Mouse (Mus musculus) retina, embryonic 14.5 days (tissue): Measurements from ENCODE around the gene Trdn.

ENCODE experiments used
- DNase-seq: peaks from one replicate; pipeline ENCODE4 v3.0.0-alpha.2; 2015; ENCODE audit warnings: low spot score

Trdn gene

DNA sequence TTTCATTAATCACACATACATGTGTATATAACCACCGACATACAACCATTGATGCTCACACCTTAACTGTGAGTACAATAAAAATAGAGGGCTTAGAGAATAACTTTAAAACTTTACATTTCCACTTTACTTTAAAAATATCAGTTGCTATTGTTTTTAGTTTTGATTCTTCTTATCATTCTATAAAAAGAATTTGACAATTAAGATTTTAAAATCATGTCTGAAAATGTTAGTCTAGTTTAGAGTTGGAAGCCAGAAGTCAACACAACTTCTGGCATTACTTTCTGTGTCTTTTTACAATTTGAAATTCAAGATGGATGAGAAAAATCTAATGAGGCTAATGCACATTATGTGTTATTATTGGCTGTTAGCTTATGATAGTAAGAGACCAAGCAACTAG lies at the start of gene Trdn:
Gene Trdn (plus strand): TSS at position 301 of the 400 bp plus-strand sequence.
- no peak for DNase-seq

DNA sequence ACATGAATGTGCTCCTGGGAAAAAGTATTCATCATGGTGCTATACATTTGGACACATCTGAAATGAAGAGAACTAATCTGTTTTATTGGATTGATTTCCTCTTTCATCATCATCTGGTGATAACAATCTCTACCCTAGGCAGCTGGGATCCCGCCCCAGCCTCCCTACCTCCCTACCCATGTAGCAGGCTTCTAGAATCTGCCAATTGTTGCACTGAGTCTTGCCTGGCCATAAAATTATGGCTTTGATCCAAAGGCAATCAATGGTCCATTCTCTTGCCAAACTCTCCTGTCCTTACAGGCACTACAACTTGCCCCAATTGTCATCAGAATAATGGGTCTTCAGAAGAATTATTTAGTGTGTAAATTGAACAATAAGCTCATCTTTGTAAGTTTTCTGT lies 19.6 kb upstream of the Trdn start:
- DNase-seq: no peak

DNA sequence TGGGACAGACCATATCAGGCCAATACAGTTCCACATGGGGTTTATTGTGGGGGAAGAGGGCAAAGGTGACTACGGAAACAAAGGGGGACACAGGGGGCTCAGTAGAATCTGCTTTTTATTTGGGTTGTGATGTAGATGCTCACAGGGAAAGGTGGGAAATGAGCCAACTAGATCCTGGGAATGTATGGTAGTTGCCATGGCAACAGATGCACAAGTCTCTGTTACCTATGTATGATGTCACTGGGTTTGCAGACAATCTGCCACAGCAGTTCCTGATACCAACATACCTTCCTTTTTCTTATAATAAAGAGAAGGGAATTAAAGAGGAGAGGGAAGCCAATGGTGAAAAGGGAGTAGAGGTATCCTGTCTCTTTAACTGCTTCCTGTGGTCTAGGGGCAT lies 14.8 kb upstream of the Trdn start:
- DNase-seq: no peak

DNA sequence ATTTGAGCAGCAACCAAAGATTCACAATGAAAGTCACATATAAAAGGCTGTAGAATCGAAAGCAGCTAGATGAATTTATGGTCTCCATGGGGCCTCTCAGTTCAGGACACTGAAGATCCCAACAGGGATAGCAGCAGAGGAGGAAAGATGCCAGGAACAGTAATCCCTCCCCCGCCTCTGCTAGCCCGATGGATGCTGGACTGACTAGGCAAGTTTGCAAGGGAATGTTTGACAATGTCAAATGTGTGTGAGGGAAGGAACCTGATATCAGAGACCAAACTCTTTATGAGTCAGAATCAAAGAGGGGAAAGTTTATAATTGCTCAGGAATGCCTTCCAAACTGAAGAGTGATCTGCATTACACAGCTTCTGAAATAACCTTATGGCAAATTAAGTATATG lies 7.2 kb upstream of the Trdn start:
- DNase-seq: no peak

DNA sequence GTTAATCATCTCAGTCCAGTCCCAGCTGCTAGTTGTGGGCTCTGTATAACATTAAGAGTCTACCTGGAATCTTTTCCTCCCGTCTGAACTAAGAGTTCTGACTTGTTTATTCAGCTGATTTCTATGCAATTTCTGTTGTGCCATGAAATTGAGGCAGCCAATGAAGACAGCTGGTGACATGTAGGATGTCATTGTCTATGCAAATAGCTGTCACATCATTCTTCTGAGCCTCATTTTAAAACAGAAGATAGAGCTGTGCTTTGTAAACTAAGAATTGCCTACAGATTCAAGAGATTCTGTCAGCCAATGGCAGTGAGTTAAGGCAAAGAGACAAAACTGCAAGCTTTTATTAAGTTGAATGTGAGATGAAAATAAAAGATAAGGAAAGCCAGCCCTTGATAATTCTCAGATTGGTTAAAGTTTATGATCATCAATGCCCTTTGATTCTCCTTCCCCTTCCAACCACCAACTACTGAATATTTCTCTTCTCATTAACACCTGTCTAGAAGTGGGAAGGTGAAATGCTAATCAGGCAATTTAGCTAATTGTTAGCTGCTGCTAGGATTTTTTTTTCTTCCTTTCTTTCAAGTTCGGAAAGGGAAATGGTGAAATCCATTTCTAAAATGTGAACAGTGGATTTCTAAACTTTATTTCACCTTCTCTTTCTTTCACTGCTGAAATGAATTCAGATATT lies 1.9 kb downstream of the Trdn start:
- DNase-seq: no peak

DNA sequence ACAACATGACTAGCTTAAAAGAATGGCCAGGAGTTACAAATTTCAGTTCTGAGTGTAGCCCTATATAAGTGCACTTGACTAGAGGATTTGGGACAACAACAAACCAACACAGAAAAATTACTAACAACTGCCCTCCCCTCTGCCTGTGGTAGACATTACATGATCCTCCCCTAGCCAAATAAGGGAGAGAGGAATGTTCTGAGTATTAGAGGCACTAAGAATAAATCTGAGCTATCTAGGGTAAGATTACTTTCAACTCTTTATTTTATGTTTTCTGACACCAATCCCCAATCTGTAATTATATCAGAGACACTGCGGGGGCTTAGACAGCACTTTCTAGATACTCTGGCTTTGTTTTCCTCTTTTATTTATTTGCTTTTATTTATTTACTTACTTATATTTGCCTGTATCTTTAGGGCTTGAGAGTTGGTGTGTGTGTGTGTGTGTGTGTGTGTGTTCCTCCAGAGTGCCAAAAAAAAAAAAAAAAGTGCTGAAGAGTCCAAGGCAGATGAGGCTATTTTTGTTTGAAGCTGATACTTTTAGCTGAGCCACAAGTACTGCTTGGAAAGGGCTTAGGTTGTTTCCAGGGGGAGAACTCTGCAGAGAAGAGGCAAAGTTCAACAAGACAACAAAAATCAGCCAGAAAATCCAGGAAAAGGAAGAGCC lies 2.7 kb downstream of the Trdn start:
- no peak for DNase-seq

DNA sequence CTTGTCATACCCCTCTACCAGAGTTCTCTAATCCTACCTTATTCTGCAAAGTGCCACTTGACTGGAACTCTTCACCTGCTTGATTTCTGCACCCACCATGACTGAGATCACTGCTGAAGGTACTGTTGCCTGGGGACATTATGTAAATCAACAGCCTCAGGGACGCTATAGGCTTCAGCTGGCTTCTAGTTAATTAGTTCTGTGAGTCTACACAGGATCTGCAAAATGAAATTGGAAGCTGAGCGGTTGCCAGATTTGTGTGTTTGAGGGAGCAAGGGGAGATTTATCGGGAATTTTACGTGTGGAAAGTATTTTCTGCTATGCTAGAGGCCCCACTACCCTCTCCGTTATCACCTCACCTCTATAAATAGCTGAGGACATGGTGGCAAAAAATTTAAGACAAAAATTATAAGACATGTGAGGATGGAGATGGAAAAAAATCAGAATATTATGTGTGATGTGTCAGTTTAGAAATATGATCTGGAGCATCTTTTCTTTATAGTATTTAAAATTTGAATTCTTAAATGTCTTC lies 3.3 kb downstream of the Trdn start:
- DNase-seq: no peak

DNA sequence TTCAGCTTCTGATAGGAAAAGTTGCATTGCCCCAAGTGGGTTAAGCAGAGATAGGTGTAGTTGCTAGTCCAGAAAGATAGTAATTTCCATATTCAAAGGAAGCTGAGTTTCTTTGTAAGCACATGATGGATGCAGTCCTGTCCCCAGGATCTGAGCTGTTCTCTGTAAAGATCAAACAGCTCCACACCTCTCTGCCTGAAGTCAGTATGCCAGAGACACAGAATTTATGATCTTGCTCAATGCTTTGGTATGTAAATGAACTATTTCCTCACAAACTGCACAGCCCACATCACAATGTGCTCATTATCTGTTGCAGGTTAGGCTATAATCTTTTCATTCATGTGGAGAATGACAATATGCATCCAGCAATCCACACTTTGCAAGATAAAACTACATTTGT lies 8.0 kb downstream of the Trdn start:
- no peak for DNase-seq

DNA sequence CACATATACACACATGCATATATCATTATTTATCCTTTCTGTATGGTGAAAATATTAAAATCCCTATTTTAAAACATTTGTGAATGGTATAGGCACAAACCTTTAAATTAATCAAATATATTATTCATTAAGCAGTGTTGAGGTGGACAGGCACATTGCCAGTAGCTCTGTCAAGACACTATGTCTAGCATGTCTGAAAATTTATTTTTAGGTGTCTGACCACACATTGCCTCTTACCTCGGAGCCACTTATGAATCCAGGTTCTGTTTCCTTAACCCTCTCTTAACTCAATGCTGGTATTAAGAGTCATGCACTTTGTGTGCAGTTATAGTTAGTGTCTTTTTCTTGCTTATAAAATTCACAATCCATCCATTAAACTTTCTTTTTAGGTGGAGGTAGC lies 12.0 kb downstream of the Trdn start:
- DNase-seq: no peak

DNA sequence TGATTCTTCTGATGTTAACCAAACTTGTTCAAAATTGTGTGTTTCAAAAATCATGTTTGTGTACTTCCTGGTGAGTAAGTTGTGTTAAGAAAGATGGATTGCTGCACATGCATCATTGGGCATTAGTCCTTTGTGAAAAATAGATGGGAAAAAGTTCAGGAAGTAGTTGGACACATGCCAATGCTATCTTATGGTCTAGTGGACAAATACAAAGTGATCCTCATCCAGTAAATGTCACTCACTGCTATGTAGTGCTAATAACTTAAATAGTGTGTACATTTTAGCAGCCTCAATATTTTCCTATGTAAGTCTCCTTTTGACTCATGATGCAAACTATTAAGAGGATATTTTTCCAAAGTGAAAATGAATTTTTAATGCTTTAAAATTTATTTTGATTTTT lies 27.6 kb downstream of the Trdn start:
- DNase-seq: peak; percentile 80

DNA sequence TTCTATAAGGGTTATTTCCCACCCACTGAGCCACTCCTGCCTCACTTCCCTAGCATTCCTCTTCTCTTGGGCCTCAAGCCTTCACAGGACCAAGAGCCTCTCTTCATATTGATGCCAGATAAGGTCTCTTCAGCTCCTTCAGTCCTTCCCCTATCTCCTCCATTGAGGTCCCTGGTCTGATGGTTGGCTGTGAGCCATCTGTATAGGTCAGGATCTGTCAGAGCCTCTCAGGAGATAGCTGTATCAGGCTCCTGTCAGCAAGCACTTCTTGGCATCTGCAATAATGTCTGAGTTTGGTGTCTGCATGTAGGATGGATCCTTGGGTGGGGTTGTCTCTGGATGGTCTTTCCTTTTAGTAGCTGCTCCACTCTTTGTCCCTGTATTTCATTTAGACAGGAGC lies 42.7 kb downstream of the Trdn start:
- no peak for DNase-seq

DNA sequence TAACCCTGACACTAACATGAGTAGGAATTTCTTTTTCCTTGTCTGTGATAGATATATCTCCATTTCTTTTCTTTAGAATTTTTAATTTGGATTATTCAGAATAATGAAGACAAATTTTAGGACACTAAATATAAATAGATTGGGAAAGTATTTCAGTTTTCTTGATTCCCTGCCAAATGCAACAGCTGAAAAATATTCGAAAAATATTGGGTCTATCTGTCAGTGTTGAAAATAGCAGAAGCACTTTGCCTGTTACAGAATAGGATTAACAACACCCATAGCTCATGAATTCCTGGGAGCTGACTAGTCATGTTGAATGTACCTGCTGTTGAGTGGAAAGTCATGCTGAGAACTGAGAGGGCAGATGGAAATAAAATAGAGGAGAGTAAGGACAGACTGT lies 64.6 kb downstream of the Trdn start:
- DNase-seq: no peak

DNA sequence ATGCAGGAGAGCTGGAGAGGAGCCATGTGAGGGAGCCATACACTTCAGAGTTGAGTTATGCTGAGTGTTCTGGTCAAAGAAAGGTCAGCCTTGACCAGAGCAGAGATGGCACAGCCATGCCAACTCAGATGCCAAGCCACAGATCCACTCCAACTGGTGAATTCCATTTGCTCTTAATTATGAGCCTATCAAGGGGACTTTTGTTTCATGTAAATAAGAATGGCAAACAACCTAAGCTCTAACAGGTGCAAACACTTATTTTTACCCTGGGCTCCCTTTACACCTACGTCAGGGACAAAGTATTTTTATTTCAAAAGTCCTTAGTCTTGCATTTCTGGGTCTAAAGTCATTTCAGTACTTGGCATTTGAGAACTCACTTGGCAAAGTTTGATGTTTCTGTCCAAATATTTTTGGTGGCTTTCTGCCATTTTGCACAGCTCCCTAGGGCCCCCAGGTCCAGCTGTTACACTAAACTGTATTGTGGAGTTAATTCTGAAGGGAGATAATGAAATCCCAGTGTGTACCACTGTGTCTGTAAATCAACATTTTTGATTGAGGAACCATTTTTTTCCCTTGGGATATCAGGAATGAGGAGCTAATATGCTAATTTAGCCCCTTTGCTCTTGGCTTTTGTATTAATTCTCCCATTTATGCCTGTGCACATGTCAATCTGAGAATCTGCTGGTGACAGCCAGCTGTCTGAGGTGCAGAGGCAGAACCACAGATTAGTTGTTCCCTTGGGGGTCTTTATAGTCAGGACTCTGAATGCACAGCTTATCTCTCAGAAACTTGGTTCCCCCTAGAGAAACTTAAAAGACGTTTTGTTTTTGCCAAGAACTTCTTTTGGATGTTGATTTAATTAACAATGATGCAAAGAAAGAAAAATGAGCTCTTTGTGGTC lies 99.6 kb downstream of the Trdn start:
- DNase-seq: no peak

DNA sequence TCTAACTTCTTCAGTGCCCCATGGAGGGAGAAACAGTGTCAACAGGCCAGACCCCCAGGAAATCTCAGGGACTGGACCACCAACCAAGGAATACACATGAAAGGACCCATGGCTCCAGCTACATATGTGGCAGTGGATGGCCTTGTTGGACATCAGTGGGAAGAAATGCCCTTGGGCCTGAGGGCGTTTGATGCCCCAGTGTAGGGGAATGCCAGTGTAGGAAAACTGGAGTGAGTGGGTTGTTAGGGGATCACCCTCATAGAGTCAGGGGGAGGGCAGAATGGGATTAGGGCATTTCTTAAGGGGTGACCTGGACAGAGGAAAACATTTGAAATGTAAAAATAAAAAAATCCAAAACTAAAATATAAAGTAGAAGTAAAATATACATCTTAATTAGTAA lies 108.7 kb downstream of the Trdn start:
- no peak for DNase-seq

DNA sequence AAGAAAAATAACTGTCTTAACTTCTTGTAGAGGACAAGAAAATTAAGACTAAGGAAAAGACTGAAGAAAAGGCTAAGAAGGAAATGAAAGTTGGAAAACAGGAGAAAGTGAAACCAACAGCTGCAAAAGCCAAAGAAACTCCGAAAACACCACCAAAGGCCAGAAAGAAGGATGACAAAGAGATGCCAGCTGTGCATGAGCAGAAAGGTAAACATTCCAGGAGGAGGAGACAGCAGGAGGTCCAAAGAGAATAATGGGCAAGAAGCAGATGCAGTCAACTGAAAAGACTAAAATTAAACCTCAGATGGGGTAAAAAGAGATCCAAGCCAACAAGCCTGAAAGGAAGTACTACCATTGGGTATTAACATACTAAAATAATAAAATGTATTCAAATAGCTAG lies 115.6 kb downstream of the Trdn start:
- DNase-seq: no peak

DNA sequence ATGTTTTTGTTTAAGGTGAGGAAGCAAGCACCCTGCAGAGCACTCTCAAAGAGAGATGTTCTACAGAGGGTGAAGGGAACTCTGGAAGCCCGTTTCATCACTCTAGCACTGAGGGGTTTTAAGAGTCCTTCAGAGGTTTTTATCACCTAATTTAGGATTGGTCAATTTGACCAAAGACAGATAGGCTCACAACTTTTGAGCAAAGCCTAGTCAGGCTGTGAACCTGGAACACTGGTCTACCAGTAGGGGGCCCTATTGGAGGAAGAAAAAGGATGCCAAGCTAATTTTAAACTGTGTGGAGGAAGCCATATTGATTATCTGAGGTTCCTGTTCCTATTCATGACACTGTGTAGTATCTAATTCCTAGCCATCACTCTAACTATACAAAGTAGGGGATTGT lies 117.9 kb downstream of the Trdn start:
- no peak for DNase-seq

DNA sequence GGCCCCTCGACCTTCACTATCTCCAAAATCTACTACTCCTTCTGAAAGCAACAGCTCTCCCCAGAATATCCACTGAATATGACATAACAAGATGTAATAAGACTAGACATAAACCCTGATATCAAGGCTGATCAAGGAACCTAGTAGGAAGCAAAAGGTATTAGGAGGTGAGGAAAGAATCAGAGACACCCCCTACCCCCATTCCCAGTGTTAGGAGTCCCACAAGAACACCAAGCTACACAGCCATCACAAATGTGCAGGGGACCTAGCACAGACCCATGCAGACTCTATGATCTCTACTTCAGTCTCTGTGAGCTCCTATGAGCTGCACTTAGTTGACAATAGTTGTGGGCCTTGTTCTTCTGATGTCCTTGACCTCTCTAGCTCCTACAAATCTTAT lies 130.1 kb downstream of the Trdn start:
- no peak for DNase-seq

DNA sequence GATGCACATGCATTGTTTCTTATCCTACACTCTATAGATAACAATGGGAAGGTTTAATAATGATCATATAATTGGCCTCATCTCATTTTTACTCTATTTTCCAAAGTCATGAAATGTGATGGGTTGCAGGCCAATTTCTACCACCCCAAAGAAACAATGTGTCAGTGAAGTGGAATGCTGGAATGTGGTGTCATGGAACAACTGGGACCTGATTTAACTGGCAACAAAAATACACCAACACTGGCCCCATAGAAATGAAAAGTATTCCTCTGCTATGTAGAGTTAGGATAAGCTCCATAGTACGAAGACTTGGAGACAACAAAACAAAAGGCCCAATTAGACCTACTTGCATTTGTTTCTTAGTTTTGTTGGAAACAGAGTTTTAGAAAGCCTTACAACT lies 173.6 kb downstream of the Trdn start:
- no peak for DNase-seq

DNA sequence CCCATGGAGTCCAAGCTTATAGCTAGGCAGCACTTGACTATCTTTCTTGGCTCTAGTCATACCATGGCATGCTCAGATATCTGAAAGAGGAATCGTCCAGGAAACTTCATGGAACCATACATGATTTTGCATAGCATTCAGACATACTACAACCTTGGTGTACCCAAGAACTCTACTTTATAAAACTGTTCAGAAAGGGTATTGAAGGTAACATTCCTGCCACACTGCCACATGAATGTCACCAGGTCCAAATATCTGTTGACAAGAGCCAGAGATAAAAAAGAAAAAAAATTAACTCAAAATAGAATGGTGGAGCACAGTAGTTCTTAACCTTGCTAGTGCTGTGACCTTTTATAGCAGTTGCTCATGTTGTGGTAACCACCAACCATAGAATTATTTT lies 175.8 kb downstream of the Trdn start:
- DNase-seq: no peak

DNA sequence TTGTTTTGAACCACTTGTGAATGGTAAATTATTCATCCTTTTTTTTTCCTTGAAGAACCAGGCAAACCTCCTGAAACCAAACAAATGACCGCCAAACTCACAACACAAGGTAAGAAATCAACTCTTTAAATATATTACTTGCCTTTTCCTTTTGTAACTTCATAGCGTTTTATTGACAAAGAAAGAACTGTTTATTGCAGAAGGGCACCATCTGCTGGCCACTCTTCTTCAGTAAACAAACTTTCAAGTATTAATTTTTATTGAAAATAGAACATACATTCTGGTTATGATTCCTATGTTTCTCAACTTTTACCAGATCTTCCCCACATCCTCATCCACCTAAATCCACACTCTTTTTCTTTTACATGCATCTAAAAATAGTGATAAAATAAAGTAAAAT lies 224.6 kb downstream of the Trdn start:
- peak; percentile 68 for DNase-seq

DNA sequence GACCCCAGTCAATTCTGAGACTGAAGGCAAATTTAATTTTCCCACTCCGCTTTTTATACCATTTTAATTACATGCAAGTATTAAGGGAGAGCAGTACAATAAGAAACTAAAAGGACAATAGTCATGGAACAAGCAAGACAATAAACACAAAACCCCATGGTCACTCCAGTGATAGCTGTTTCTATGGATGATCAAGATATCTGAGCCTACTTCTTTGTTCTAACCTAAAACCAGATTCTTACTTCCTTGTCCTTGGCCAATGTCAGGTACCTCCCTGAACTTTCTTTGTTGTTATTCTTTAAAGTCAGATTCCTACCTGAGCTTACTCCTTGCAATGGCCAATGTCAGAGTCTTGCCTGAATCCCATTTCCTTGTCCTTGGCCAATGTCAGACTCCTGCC lies 272.7 kb downstream of the Trdn start:
- DNase-seq: no peak

DNA sequence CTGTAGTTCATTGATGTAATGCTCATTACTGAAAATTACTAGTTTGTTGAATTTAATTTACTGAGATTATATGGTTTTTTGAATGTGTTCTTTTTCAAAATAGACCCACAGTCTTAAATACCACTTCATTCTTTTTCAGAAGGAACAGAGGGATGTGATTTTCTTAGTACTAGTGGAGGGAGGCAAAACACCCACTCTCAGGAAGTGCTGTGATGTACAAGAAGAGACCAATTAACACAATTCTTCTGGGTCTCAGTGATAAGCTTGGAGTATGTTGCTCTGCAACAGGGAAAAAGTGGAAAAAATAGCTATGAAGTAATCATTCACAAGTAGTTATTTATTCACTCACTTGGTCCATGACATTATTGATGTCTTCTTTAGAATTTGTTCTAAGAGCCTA lies 286.2 kb downstream of the Trdn start:
- no peak for DNase-seq

DNA sequence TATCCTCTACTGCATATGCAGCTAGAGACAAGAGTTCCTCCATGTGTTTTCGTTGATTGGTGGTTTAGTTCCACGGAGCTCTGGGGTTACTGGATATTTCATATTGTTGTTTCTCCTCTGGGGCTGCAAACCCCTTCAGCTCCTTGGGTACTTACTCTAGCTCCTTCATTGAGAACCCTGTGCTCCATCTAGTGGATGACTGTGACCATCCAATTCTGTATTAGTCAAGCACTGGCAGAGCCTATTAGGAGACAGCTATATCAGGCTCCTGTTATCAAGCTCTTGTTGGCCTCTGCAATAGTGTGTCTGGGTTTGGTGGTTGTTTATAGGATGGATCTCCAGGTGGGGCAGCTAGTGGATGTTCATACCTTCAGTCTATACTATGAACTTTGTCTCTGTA lies 290.2 kb downstream of the Trdn start:
- no peak for DNase-seq
